Mouse (Mus musculus): ENCODE measurements around the gene Muc3. TPM values are rescaled to one million over a fixed set of nuclear protein-coding genes. Genes with fewer than 3 reads are reported as not detected.

Gene Muc3
- polyA plus RNA-seq, 1 experiment from 2014 or later = 5.6 TPM

GRCm38 (mm10) chr5:137102575-137103522 lies 46.3 kb downstream of the Muc3 start:
- Histone ChIP-seq H3K36me3 (ENCODE audit: control insufficient read depth, insufficient read depth, low read length) (no peaks in the 10 kb centered on the region), H3K4me1 (ENCODE audit: control insufficient read depth, insufficient read depth, low read length) (no peaks in the 10 kb centered on the region; the same call in 1 of the 2 replicates), H3K9me3 (ENCODE audit: control insufficient read depth, low read length) (no peaks in the 10 kb centered on the region), H3K27me3 (replicated peaks; ENCODE audit: control insufficient read depth, insufficient read depth, low read length) (no peaks in the 10 kb centered on the region), H3K4me3 (ENCODE audit: low read length) (no peak overlapping the region), H3K27ac (ENCODE audit: low read length) (no peak overlapping the region), H3K4me2 (ENCODE audit: low read depth, low read length) (no peak overlapping the region), H3K9ac (ENCODE audit: low read depth, low read length) (no peak overlapping the region)
- ATAC-seq = peak; percentile 73
- 63% methylated on average over 28 of the region's 28 CpGs for WGBS

DNA sequence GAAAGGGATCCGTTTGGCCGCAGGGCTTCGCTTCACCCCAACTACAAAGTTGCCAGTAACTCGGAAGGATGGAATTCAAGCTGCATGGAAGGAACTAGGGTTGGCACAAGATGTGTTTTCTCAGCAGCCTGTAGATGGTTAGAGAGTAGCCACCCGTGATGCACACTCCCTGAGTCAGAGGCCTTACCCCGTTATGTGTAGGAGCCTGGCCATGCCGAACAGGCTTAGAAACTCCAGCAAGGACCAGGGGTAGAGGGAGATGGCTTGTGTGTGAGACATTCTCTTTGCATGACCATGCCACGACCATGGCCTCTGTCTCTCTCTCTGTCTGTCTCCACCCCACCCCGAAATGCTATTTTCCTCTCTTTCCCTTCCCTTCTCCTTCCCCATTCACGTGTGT lies 47.0 kb downstream of the Muc3 start:
- Histone ChIP-seq H3K4me2 (ENCODE audit: low read depth, low read length) (no peak overlapping the region), H3K4me1 (ENCODE audit: control insufficient read depth, insufficient read depth, low read length) (no peaks in the 10 kb centered on the region; the same call in 1 of the 2 replicates), H3K27ac (ENCODE audit: low read length) (no peak overlapping the region), H3K9me3 (ENCODE audit: control insufficient read depth, low read length) (no peaks in the 10 kb centered on the region), H3K4me3 (ENCODE audit: low read length) (no peak overlapping the region), H3K27me3 (replicated peaks; ENCODE audit: control insufficient read depth, insufficient read depth, low read length) (no peaks in the 10 kb centered on the region), H3K9ac (ENCODE audit: low read depth, low read length) (no peak overlapping the region), H3K36me3 (ENCODE audit: control insufficient read depth, insufficient read depth, low read length) (no peaks in the 10 kb centered on the region)
- no peak for ATAC-seq
- 75% methylated on average over 10 of the region's 10 CpGs for WGBS

DNA sequence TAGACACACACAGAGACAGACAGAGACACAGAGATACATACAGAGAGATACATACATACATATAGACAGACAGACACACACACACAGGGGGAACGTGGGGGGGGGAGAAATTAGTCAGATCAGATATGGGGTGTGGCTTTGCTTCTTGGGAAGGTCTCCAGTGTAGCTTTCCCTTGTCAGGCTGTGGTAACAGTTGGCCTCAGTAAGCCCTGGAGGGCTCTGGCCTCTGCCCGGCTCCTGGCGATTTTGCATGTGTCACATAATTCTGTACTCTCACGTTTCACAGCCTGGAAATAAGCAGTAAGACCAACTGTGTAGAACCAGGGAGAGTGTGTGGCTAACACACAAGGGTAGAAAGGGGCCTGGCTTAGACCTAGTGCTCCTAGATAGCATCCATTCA lies 48.5 kb downstream of the Muc3 start:
- ATAC-seq = no peak

DNA sequence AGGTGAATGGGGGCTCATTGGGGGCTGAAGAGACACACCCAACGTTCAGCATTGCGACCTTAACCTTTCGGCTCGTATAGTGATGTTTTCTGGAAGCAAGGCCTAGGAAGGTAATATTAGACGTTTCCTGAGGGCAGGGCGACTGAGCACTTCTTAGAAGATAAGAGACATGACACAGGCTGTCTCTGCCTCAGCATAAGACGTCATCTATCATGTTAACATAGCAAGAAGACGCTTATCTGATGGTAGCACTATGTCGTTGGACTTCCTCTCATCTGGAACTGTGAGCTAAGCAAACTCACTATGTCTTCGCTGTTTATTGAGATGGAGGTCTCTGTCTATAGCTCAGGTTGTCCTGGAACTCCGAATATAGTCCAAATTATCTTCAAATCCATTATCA lies 50.7 kb downstream of the Muc3 start:
- H3K27ac ChIP-seq (ENCODE audit: low read length) = no peak overlapping the region
- H3K4me3 ChIP-seq (ENCODE audit: low read length) = no peak overlapping the region
- H3K4me2 ChIP-seq (ENCODE audit: low read depth, low read length) = no peak overlapping the region
- 0 out of 2 replicates have a peak, but pooled peaks cover 3% of the 10 kb centered on the region for H3K4me1 ChIP-seq (ENCODE audit: control insufficient read depth, insufficient read depth, low read length)
- no peak overlapping the region for H3K9ac ChIP-seq (ENCODE audit: low read depth, low read length)
- H3K36me3 ChIP-seq (ENCODE audit: control insufficient read depth, insufficient read depth, low read length) = no peaks in the 10 kb centered on the region
- no peaks in the 10 kb centered on the region for H3K27me3 ChIP-seq (replicated peaks; ENCODE audit: control insufficient read depth, insufficient read depth, low read length)
- H3K9me3 ChIP-seq (ENCODE audit: control insufficient read depth, low read length) = no peaks in the 10 kb centered on the region
- WGBS = 64% methylated on average over 11 of the region's 11 CpGs
- no peak for ATAC-seq

More for the DNA sequence above, 48.5 kb downstream of the Muc3 start:
- Histone ChIP-seq H3K27me3 (replicated peaks; ENCODE audit: control insufficient read depth, insufficient read depth, low read length) (no peaks in the 10 kb centered on the region), H3K9me3 (ENCODE audit: control insufficient read depth, low read length) (no peaks in the 10 kb centered on the region), H3K4me1 (ENCODE audit: control insufficient read depth, insufficient read depth, low read length) (0 out of 2 replicates have a peak, but pooled peaks cover 3% of the 10 kb centered on the region), H3K9ac (ENCODE audit: low read depth, low read length) (no peak overlapping the region), H3K36me3 (ENCODE audit: control insufficient read depth, insufficient read depth, low read length) (no peaks in the 10 kb centered on the region), H3K27ac (ENCODE audit: low read length) (no peak overlapping the region), H3K4me3 (ENCODE audit: low read length) (no peak overlapping the region), H3K4me2 (ENCODE audit: low read depth, low read length) (no peak overlapping the region)
- 69% methylated on average over 4 of the region's 4 CpGs for WGBS

DNA sequence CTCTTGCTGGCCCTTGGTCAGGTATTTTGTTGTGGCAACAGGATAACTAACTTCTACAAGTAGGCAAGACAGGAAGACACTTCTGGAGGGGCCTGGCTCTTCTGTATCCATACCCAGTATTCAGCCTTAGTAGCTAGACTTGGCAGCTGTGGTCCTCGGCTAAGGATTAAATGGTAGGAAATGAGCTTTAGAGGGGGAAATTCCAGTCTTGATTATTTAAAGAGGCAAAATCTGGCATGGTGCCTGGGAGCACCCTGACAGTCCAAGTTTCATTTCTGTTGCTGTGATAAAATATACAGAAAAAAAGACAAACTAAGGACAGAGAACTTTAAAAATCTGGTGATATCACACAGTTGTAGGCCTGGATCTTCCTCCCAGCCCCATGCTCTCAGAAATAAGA lies 53.1 kb downstream of the Muc3 start:
- H3K9ac ChIP-seq (ENCODE audit: low read depth, low read length) = no peak overlapping the region
- no peaks in the 10 kb centered on the region for H3K36me3 ChIP-seq (ENCODE audit: control insufficient read depth, insufficient read depth, low read length)
- H3K4me1 ChIP-seq (ENCODE audit: control insufficient read depth, insufficient read depth, low read length) = 0 out of 2 replicates have a peak, but pooled peaks cover 3% of the 10 kb centered on the region
- H3K9me3 ChIP-seq (ENCODE audit: control insufficient read depth, low read length) = no peaks in the 10 kb centered on the region
- H3K27me3 ChIP-seq (replicated peaks; ENCODE audit: control insufficient read depth, insufficient read depth, low read length) = no peaks in the 10 kb centered on the region
- H3K4me3 ChIP-seq (ENCODE audit: low read length) = no peak overlapping the region
- H3K4me2 ChIP-seq (ENCODE audit: low read depth, low read length) = no peak overlapping the region
- WGBS = 42% methylated on average over 1 of the region's 1 CpGs
- H3K27ac ChIP-seq (ENCODE audit: low read length) = peak overlapping the region; percentile 21; the same call in 1 of the 2 replicates
- no peak for ATAC-seq

GRCm38 (mm10) chr5:137095135-137095534 lies 54.0 kb downstream of the Muc3 start:
- ATAC-seq = no peak
- Histone ChIP-seq H3K4me1 (ENCODE audit: control insufficient read depth, insufficient read depth, low read length) (0 out of 2 replicates have a peak, but pooled peaks cover 3% of the 10 kb centered on the region), H3K4me3 (ENCODE audit: low read length) (no peak overlapping the region), H3K4me2 (ENCODE audit: low read depth, low read length) (no peak overlapping the region), H3K27me3 (replicated peaks; ENCODE audit: control insufficient read depth, insufficient read depth, low read length) (no peaks in the 10 kb centered on the region), H3K36me3 (ENCODE audit: control insufficient read depth, insufficient read depth, low read length) (no peaks in the 10 kb centered on the region), H3K9me3 (ENCODE audit: control insufficient read depth, low read length) (no peaks in the 10 kb centered on the region), H3K27ac (ENCODE audit: low read length) (no peak overlapping the region), H3K9ac (ENCODE audit: low read depth, low read length) (no peak overlapping the region)
- WGBS = 90% methylated on average over 10 of the region's 10 CpGs

- ATAC-seq = no peak
- Histone ChIP-seq H3K4me1 (ENCODE audit: control insufficient read depth, insufficient read depth, low read length) (0 out of 2 replicates have a peak, but pooled peaks cover 3% of the 10 kb centered on the region), H3K9ac (ENCODE audit: low read depth, low read length) (no peak overlapping the region), H3K27ac (ENCODE audit: low read length) (no peak overlapping the region), H3K9me3 (ENCODE audit: control insufficient read depth, low read length) (no peaks in the 10 kb centered on the region), H3K36me3 (ENCODE audit: control insufficient read depth, insufficient read depth, low read length) (no peaks in the 10 kb centered on the region), H3K4me2 (ENCODE audit: low read depth, low read length) (no peak overlapping the region), H3K27me3 (replicated peaks; ENCODE audit: control insufficient read depth, insufficient read depth, low read length) (no peaks in the 10 kb centered on the region), H3K4me3 (ENCODE audit: low read length) (no peak overlapping the region)
- WGBS = 75% methylated on average over 9 of the region's 9 CpGs
Observed at GRCm38 (mm10) chr5:137093720-137094119, 55.4 kb downstream of the Muc3 start.

DNA sequence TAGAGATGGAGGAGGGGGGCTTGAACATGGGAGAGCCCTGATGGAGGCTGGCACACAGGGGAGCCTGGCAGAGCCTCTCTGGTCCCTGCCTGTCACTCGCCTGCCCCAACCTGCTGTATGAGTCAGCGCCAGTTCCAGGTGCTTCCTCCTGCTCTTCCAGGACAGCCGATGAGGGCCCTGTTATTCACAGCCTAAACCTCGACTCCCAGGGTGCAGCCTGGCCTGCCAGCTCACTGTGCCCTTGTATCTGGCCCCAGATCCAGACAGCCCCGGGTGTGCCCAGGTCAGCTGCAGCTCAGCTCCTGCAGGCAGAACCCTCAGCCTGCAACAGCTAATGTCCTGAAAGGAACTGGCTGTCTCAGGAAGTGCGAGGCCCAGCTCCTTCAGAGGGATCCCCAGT lies 57.6 kb downstream of the Muc3 start:
- H3K4me3 ChIP-seq (ENCODE audit: low read length) = no peak overlapping the region
- H3K9me3 ChIP-seq (ENCODE audit: control insufficient read depth, low read length) = no peaks in the 10 kb centered on the region
- no peak overlapping the region for H3K9ac ChIP-seq (ENCODE audit: low read depth, low read length)
- H3K27me3 ChIP-seq (replicated peaks; ENCODE audit: control insufficient read depth, insufficient read depth, low read length) = no peaks in the 10 kb centered on the region
- no peak overlapping the region for H3K4me2 ChIP-seq (ENCODE audit: low read depth, low read length)
- 57% methylated on average over 6 of the region's 6 CpGs for WGBS
- H3K4me1 ChIP-seq (ENCODE audit: control insufficient read depth, insufficient read depth, low read length) = 0 out of 2 replicates have a peak, but pooled peaks cover 3% of the 10 kb centered on the region
- no peaks in the 10 kb centered on the region for H3K36me3 ChIP-seq (ENCODE audit: control insufficient read depth, insufficient read depth, low read length)
- ATAC-seq = no peak
- no peak overlapping the region for H3K27ac ChIP-seq (ENCODE audit: low read length)

GRCm38 (mm10) chr5:137090870-137091269 lies 58.3 kb downstream of the Muc3 start:
- H3K36me3 ChIP-seq (ENCODE audit: control insufficient read depth, insufficient read depth, low read length) = no peaks in the 10 kb centered on the region
- 0 out of 2 replicates have a peak, but pooled peaks cover 2% of the 10 kb centered on the region for H3K4me1 ChIP-seq (ENCODE audit: control insufficient read depth, insufficient read depth, low read length)
- no peak overlapping the region for H3K4me2 ChIP-seq (ENCODE audit: low read depth, low read length)
- H3K27me3 ChIP-seq (replicated peaks; ENCODE audit: control insufficient read depth, insufficient read depth, low read length) = no peaks in the 10 kb centered on the region
- no peak overlapping the region for H3K27ac ChIP-seq (ENCODE audit: low read length)
- no peak overlapping the region for H3K9ac ChIP-seq (ENCODE audit: low read depth, low read length)
- 68% methylated on average over 10 of the region's 10 CpGs for WGBS
- H3K9me3 ChIP-seq (ENCODE audit: control insufficient read depth, low read length) = no peaks in the 10 kb centered on the region
- H3K4me3 ChIP-seq (ENCODE audit: low read length) = no peak overlapping the region
- no peak for ATAC-seq

Data from intestine, embryonic 16.5 days (tissue).